Mouse (Mus musculus) spleen, adult 2 months (tissue): ENCODE measurements at regions not wholly inside any gene's neighbourhood (a gene's known extent, or its start where the extent isn't known, plus 50 kb on each side); places are given as distances from the start of the nearest gene placed in this dataset.

ENCODE experiments used
- CTCF ChIP-seq: fragments of 200-500 bp; IDR thresholded peaks from 2 replicates; pipeline ENCODE4 v1.5.1; 2011; ENCODE audit warnings: mild to moderate bottlenecking, inconsistent platforms; ENCODE audit not compliant: insufficient read depth, insufficient read length, insufficient replicate concordance; ENCODE audit errors: extremely low read depth
- POLR2A ChIP-seq: fragments of 200-500 bp; IDR thresholded peaks from 2 replicates; pipeline ENCODE4 v1.6.1; 2011; ENCODE audit warnings: low read depth, low read length, inconsistent platforms

DNA sequence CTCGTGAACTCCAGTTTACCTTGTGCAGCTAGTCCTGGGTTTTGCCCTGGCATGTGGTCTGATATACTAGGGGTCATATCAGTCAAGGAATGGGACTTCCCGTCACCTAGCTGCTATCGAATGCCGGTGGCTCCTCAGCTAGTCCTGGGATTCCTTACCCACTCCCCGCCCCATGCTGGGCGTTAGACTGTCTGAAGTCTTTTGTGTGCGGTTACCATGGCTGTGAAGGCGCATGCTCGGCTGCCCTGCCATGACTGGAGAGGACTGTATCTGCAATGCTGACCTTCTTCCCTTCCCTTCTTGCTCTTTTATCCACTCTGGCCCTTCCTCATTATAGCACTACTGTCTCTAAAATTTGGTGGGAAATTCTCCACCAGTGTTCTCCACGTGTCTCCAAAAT lies 210.3 kb upstream of the Pfn2 start:
- no peak for TF ChIP-seq POLR2A
- no peak for TF ChIP-seq CTCF
